Mouse (Mus musculus): Measurements from ENCODE around the gene Ifna12. TPM values are rescaled to one million over a fixed set of nuclear protein-coding genes. Genes with fewer than 3 reads are reported as not detected.
"Not testable (repeated sequence)": the region's sequence is repeated elsewhere in the genome, so short reads cannot be mapped to it uniquely, and the experiment has no call there.

The Ifna12 gene
- not detected in 2 replicates for polyA plus RNA-seq (2016; fragmentation: Nextera tagmentation; extraction: Ambion mirVana)

DNA sequence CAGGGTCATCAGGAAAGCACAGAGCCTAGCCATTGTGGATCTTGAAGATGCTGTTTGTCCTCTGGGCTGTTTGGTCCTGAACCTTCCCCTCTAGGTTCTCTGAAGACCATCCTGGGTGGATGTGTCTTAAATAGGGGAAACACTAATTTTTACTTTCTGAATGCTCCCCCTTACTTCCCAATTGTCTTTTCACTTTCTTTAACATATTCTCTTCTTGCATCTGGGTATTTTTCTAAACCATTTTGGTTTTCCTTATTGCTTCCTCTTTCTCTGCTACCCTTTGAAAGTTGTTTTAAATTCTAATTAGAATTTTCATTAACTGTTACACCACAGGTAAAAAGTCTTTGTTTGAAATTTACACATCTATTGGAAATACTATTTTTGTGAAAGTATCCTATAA is at the start of gene Ifna12:
TSS of gene Ifna12 (minus strand) at position 101 of the 400 bp plus-strand sequence.
- Histone ChIP-seq H3K4me3 (no peak within 1 kb of the TSS), H3K27ac (no peak within 1 kb of the TSS), H3K9me3 (no peaks in the 10 kb centered on the region)

DNA sequence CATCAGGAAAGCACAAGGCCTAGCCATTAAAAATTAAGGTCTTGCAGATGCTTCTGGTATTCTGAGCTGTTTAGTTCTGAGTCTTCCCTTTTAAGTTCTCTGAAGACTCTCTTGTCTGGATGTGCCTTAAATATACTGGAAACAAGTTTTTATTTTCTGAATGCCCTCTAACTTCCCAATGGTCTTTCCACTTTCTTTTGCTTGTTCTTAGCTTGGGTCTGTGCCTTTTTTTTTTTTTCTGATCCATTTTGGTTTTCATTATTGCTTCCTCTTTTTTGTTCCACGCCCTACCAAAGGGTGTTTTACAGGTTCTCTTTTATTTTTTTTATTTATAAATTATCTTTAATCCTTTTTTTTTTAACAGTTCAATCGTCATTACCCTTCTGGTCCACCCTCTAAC is 41.2 kb upstream of the Ifna12 start, which contains the start of gene Ifna13:
TSS of gene Ifna13 (minus strand) at position 101 of the 400 bp plus-strand sequence.
- H3K4me3 ChIP-seq, result no peak within 1 kb of the TSS
- H3K4me1 ChIP-seq, result no peaks in the 10 kb centered on the region
- WGBS, result 62% methylated on average over 2 of the region's 2 CpGs
- DNase-seq (ENCODE audit: low spot score), result no peak
- H3K27me3 ChIP-seq (ENCODE audit: insufficient read depth, poor library complexity, severe bottlenecking), result no peaks in the 10 kb centered on the region
- H3K36me3 ChIP-seq, result no peaks in the 10 kb centered on the region
- H3K27ac ChIP-seq, result no peak within 1 kb of the TSS
- no peaks in the 10 kb centered on the region for H3K9me3 ChIP-seq

More for the DNA sequence above, at the start of gene Ifna12:
- DNase-seq (ENCODE audit: low spot score), result no peak
- Histone ChIP-seq H3K36me3 (no peaks in the 10 kb centered on the region), H3K4me1 (no peaks in the 10 kb centered on the region), H3K27me3 (ENCODE audit: insufficient read depth, poor library complexity, severe bottlenecking) (no peaks in the 10 kb centered on the region)

DNA sequence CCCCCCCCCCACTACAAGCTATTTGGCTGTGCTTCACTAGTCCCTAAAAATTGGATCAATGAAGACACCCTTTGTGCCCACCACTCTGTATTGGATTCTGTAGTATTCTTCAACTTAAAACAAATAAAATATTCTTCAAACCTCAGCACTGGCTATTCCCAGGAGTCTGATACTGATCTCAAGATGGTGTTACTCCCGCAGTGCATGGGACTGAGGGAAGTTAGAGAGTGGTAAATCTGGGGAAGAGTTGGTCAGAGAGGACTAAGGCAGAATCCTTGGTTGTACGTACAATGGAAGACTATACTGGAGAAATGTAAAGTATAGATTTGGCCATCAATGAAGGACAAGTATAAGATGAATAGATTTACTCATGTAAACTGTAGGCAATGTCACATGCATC is 39.4 kb upstream of the Ifna12 start:
- Histone ChIP-seq H3K36me3 (no peaks in the 10 kb centered on the region), H3K27ac (no peak overlapping the region), H3K9me3 (no peaks in the 10 kb centered on the region), H3K4me3 (no peak overlapping the region), H3K27me3 (ENCODE audit: insufficient read depth, poor library complexity, severe bottlenecking) (no peaks in the 10 kb centered on the region), H3K4me1 (no peaks in the 10 kb centered on the region)
- 45% methylated on average over 2 of the region's 2 CpGs for WGBS
- no peak for DNase-seq (ENCODE audit: low spot score)

DNA sequence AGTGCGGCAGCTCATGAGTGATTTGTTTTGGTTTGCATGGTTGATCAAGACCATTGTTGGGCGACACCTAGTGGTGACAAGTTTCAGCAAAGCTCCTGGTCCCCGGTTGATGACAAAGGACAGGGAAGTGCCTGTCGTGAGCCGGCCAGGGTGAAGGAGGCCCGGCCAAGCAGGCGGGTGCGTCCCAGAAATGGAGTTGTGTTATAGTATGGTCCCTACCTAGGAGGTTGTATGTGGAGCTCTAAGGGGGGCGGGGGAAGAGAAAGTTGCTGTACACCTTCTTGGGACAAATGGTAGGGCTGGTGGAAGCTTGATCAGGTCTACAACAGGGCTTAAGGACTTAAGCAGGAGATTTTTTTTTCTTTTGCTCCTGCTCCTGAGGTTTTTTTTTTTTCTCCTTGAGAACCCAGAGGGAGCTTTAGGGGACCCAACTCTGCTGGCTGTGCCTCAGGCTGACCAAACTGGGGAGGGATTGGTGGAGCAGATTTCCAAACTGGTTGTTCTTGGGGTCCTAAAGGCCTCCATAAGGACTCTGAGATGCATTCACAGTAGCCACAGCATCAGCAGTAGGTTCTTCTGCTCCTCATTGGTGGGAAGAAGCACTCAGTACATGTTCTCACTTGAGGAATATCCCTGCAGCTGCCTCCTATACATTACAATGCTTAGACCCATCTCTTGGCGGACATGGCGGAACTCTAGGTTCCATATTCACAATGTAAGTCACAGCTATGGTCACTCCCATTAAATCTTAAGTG is 38.1 kb upstream of the Ifna12 start:
- WGBS, result 22% methylated on average over 11 of the region's 11 CpGs
- Histone ChIP-seq H3K27ac (no peak overlapping the region), H3K4me3 (peak overlapping the region; percentile 53), H3K9me3 (no peaks in the 10 kb centered on the region), H3K36me3 (no peaks in the 10 kb centered on the region), H3K27me3 (ENCODE audit: insufficient read depth, poor library complexity, severe bottlenecking) (no peaks in the 10 kb centered on the region), H3K4me1 (no peaks in the 10 kb centered on the region)
- DNase-seq (ENCODE audit: low spot score), result peak; percentile 93

DNA sequence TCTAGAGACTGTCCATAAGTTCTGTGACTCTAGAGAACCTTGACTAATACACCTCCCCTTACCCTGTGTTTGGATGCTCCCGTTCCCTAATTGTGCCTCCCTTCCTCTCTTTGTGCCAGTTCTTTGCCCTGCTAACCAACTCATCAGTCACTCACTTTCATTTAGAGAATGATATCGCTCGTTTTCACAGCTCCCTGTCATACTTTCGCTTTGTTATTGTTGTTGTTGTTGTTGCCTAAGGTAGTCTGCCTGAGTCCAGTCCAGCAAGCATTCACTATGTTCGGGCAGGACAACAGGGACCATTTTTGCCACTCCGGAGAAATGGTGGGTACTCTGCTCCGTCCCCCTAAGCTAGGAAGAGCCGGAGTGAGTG is 37.5 kb upstream of the Ifna12 start:
- Histone ChIP-seq H3K36me3 (no peaks in the 10 kb centered on the region), H3K27ac (no peak overlapping the region), H3K9me3 (no peaks in the 10 kb centered on the region), H3K4me1 (no peaks in the 10 kb centered on the region), H3K4me3 (peak overlapping the region; percentile 53), H3K27me3 (ENCODE audit: insufficient read depth, poor library complexity, severe bottlenecking) (no peaks in the 10 kb centered on the region)
- no peak for DNase-seq (ENCODE audit: low spot score)
- WGBS, result 70% methylated on average over 8 of the region's 8 CpGs

DNA sequence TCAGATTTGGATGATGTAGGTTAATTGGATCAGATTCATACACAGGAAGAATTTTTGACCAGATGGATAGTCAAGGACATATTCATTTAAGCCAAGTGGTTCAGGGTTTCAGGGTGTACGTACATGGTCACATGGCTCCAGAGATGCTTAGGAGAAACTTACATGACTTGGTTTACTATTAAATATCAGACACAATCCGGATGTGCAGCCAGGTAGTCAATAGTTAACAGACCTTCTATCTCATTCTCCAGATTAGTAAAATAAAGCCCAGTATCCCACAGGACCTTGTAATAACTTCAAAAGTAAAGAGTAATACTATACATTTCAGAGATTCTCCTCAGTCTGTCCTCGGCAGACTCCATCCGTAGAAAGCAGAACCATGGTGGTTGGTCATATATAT is 31.1 kb upstream of the Ifna12 start, which contains the start of gene C87499:
TSS of gene C87499 (minus strand) at position 101 of the 400 bp plus-strand sequence.
- Histone ChIP-seq H3K4me3 (no peak within 1 kb of the TSS), H3K36me3 (no peaks in the 10 kb centered on the region), H3K4me1 (no peaks in the 10 kb centered on the region), H3K27me3 (ENCODE audit: insufficient read depth, poor library complexity, severe bottlenecking) (no peaks in the 10 kb centered on the region), H3K9me3 (no peaks in the 10 kb centered on the region), H3K27ac (no peak within 1 kb of the TSS)
- WGBS, result 85% methylated on average over 4 of the region's 4 CpGs
- no peak for DNase-seq (ENCODE audit: low spot score)

DNA sequence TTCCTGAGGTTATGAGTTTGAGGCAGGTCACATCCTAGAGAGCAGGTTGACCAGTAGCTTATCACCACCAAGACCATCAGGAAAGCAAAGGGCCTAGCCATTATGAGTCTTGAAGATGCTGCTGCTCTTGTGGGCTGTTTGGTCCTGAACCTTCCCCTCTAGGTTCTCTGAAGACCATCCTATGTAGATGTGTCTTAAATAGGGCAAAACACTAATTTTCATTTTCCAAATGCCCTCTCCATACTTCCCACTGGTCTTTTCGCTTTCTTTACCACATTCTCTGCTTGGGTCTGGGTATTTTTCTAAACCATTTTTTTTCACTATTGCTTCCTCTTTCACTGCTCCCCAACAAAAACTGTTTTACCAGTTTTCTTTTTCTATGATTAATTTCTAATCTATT is 10.9 kb downstream of the Ifna12 start, which contains the start of gene Ifna9:
TSS of gene Ifna9 (minus strand) at position 101 of the 400 bp plus-strand sequence.
- 74% methylated on average over 1 of the region's 1 CpGs for WGBS
- H3K4me3 ChIP-seq, result no peak within 1 kb of the TSS
- no peaks in the 10 kb centered on the region for H3K27me3 ChIP-seq (ENCODE audit: insufficient read depth, poor library complexity, severe bottlenecking)
- no peaks in the 10 kb centered on the region for H3K4me1 ChIP-seq
- H3K9me3 ChIP-seq, result no peaks in the 10 kb centered on the region
- no peak within 1 kb of the TSS for H3K27ac ChIP-seq
- no peaks in the 10 kb centered on the region for H3K36me3 ChIP-seq
- DNase-seq (ENCODE audit: low spot score), result no peak

DNA sequence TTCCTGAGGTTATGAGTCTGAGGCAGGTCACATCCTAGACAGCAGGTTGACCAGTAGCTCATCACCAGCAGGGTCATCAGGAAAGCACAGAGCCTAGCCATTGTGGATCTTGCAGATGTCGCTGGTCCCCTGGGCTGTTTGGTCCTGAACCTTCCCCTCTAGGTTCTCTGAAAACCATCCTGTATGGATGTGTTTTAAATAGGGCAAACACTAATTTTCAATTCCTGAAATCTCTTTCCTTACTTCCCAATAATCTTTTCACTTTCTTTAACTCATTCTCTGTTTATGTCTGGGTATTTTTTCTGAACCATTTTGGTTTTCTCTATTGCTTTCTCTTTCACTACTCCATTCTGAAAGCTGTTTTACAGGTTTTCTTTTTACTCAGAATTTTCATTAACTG is 31.5 kb downstream of the Ifna12 start, which contains the start of gene Ifna14:
TSS of gene Ifna14 (minus strand) at position 101 of the 400 bp plus-strand sequence.
- Histone ChIP-seq H3K27ac (no peak within 1 kb of the TSS), H3K36me3 (no peaks in the 10 kb centered on the region), H3K9me3 (no peaks in the 10 kb centered on the region), H3K4me3 (no peak within 1 kb of the TSS), H3K4me1 (no peaks in the 10 kb centered on the region), H3K27me3 (ENCODE audit: insufficient read depth, poor library complexity, severe bottlenecking) (no peaks in the 10 kb centered on the region)
- 67% methylated on average over 1 of the region's 1 CpGs for WGBS
- DNase-seq (ENCODE audit: low spot score), result no peak

DNA sequence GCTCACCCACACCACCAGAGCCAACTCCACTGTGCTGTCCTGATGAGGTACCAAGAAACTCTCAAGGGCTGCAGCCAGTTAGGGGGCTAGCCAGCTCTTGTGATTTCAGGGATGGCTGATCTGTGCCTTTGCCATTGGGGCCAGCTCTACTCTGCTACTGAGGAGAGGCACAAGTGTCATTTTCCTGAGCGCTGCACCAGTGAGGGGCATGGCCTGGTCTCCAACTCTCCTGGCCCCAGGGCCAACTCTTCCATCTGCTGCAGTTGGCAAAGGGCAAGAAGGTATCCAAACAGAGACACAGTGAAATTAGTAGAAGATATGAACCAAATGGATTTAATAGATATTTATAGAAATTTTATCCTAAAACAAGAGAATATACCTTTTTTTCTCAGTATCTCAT is 41.4 kb downstream of the Ifna12 start:
- no peak for DNase-seq (ENCODE audit: low spot score)
- Histone ChIP-seq H3K36me3 (no peaks in the 10 kb centered on the region), H3K27me3 (ENCODE audit: insufficient read depth, poor library complexity, severe bottlenecking) (no peaks in the 10 kb centered on the region), H3K4me1 (no peaks in the 10 kb centered on the region), H3K4me3 (no peak overlapping the region), H3K9me3 (no peaks in the 10 kb centered on the region), H3K27ac (no peak overlapping the region)
- WGBS, result 94% methylated on average over 1 of the region's 1 CpGs

DNA sequence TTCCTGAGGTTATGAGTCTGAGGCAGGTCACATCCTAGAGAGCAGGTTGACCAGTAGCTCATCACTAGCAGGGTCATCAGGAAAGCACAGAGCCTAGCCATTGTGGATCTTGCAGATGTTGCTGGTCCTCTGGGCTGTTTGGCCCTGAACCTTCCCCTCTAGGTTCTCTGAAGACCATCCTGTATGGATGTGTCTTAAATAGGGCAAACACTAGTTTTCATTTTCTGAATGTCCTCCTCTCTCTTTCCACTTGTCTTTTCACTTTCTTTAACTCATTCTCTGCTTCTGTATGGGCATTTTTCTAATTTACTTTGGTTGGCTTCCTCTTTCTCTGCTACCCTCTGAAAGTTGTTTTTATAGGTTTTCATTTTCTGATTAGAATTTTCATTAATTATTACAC is 45.0 kb downstream of the Ifna12 start, which contains the start of gene Ifna15:
TSS of gene Ifna15 (minus strand) at position 101 of the 400 bp plus-strand sequence.
- H3K9me3 ChIP-seq; H3K4me3 ChIP-seq; DNase-seq (ENCODE audit: low spot score); H3K36me3 ChIP-seq; H3K27ac ChIP-seq; H3K4me1 ChIP-seq; H3K27me3 ChIP-seq (ENCODE audit: insufficient read depth, poor library complexity, severe bottlenecking): not testable (repeated sequence)

Other genes starting within 250 kb of the Ifna12 start
- gene Hacd4, start 164.4 kb downstream of the Ifna12 start, polyA plus RNA-seq (2016; fragmentation: Nextera tagmentation; extraction: Ambion mirVana), result 5.5 and 8.2 TPM in 2 replicates
- not detected in 2 replicates for gene Ifnb1, start 80.6 kb downstream of the Ifna12 start, polyA plus RNA-seq (2016; fragmentation: Nextera tagmentation; extraction: Ambion mirVana)
- gene Ifna15, start 45.1 kb downstream of the Ifna12 start, polyA plus RNA-seq (2016; fragmentation: Nextera tagmentation; extraction: Ambion mirVana), result not detected in 2 replicates
- not detected in 2 replicates for gene Ifna14, start 31.6 kb downstream of the Ifna12 start, polyA plus RNA-seq (2016; fragmentation: Nextera tagmentation; extraction: Ambion mirVana)
- gene Ifna9, start 11.0 kb downstream of the Ifna12 start, polyA plus RNA-seq (2016; fragmentation: Nextera tagmentation; extraction: Ambion mirVana), result not detected in 2 replicates
- not detected in 2 replicates for gene C87499, start 31.0 kb upstream of the Ifna12 start, polyA plus RNA-seq (2016; fragmentation: Nextera tagmentation; extraction: Ambion mirVana)
- gene Ifna13, start 41.1 kb upstream of the Ifna12 start, polyA plus RNA-seq (2016; fragmentation: Nextera tagmentation; extraction: Ambion mirVana), result not detected in 2 replicates
- not detected in 2 replicates for gene Ifna16, start 73.5 kb upstream of the Ifna12 start, polyA plus RNA-seq (2016; fragmentation: Nextera tagmentation; extraction: Ambion mirVana)
- gene Ifna2, start 80.5 kb upstream of the Ifna12 start, polyA plus RNA-seq (2016; fragmentation: Nextera tagmentation; extraction: Ambion mirVana), result not detected in 2 replicates
- not detected in 2 replicates for gene Ifnab, start 88.0 kb upstream of the Ifna12 start, polyA plus RNA-seq (2016; fragmentation: Nextera tagmentation; extraction: Ambion mirVana)
- gene Gm26566, start 118.4 kb upstream of the Ifna12 start, polyA plus RNA-seq (2016; fragmentation: Nextera tagmentation; extraction: Ambion mirVana), result 1.1 and 1.2 TPM in 2 replicates
- gene Klhl9, start 119.1 kb upstream of the Ifna12 start, polyA plus RNA-seq (2016; fragmentation: Nextera tagmentation; extraction: Ambion mirVana), result 83.9 and 88.7 TPM in 2 replicates
- gene Gm13271, start 151.5 kb upstream of the Ifna12 start, polyA plus RNA-seq (2016; fragmentation: Nextera tagmentation; extraction: Ambion mirVana), result 0.30 TPM in 1 of 2 replicates, not detected in the other
- 0.28 and 0.36 TPM in 2 replicates for gene Gm13283, start 156.7 kb upstream of the Ifna12 start, polyA plus RNA-seq (2016; fragmentation: Nextera tagmentation; extraction: Ambion mirVana)
- not detected in 2 replicates for gene Gm13290, start 170.5 kb upstream of the Ifna12 start, polyA plus RNA-seq (2016; fragmentation: Nextera tagmentation; extraction: Ambion mirVana)
- not detected in 2 replicates for gene Gm13289, start 173.5 kb upstream of the Ifna12 start, polyA plus RNA-seq (2016; fragmentation: Nextera tagmentation; extraction: Ambion mirVana)
- gene Gm13272, start 176.5 kb upstream of the Ifna12 start, polyA plus RNA-seq (2016; fragmentation: Nextera tagmentation; extraction: Ambion mirVana), result not detected in 2 replicates
- 0.21 TPM in 1 of 2 replicates, not detected in the other for gene Ifnz, start 178.8 kb upstream of the Ifna12 start, polyA plus RNA-seq (2016; fragmentation: Nextera tagmentation; extraction: Ambion mirVana)
- gene Gm13276, start 182.3 kb upstream of the Ifna12 start, polyA plus RNA-seq (2016; fragmentation: Nextera tagmentation; extraction: Ambion mirVana), result not detected in 2 replicates
- not detected in 2 replicates for gene Gm13277, start 185.3 kb upstream of the Ifna12 start, polyA plus RNA-seq (2016; fragmentation: Nextera tagmentation; extraction: Ambion mirVana)
- gene Gm13278, start 188.2 kb upstream of the Ifna12 start, polyA plus RNA-seq (2016; fragmentation: Nextera tagmentation; extraction: Ambion mirVana), result not detected in 2 replicates
- not detected in 2 replicates for gene Gm13275, start 191.1 kb upstream of the Ifna12 start, polyA plus RNA-seq (2016; fragmentation: Nextera tagmentation; extraction: Ambion mirVana)
- not detected in 2 replicates for gene Gm13279, start 194.0 kb upstream of the Ifna12 start, polyA plus RNA-seq (2016; fragmentation: Nextera tagmentation; extraction: Ambion mirVana)
- gene Gm13285, start 196.3 kb upstream of the Ifna12 start, polyA plus RNA-seq (2016; fragmentation: Nextera tagmentation; extraction: Ambion mirVana), result 0.34 and 0.79 TPM in 2 replicates
- gene Gm13287, start 199.9 kb upstream of the Ifna12 start, polyA plus RNA-seq (2016; fragmentation: Nextera tagmentation; extraction: Ambion mirVana), result not detected in 2 replicates
- not detected in 2 replicates for gene Gm13288, start 202.2 kb upstream of the Ifna12 start, polyA plus RNA-seq (2016; fragmentation: Nextera tagmentation; extraction: Ambion mirVana)
- not detected in 2 replicates for gene Ifna7, start 212.9 kb upstream of the Ifna12 start, polyA plus RNA-seq (2016; fragmentation: Nextera tagmentation; extraction: Ambion mirVana)
- not detected in 2 replicates for gene Ifna11, start 216.6 kb upstream of the Ifna12 start, polyA plus RNA-seq (2016; fragmentation: Nextera tagmentation; extraction: Ambion mirVana)
- not detected in 2 replicates for gene Ifna6, start 224.0 kb upstream of the Ifna12 start, polyA plus RNA-seq (2016; fragmentation: Nextera tagmentation; extraction: Ambion mirVana)
- gene Ifna5, start 232.1 kb upstream of the Ifna12 start, polyA plus RNA-seq (2016; fragmentation: Nextera tagmentation; extraction: Ambion mirVana), result not detected in 2 replicates
- not detected in 2 replicates for gene Ifna4, start 238.5 kb upstream of the Ifna12 start, polyA plus RNA-seq (2016; fragmentation: Nextera tagmentation; extraction: Ambion mirVana)
- not detected in 2 replicates for gene Ifna1, start 246.7 kb upstream of the Ifna12 start, polyA plus RNA-seq (2016; fragmentation: Nextera tagmentation; extraction: Ambion mirVana)